Mouse (Mus musculus): ENCODE data around the gene Usp32. TPM values are rescaled to one million over a fixed set of nuclear protein-coding genes. Genes with fewer than 3 reads are reported as not detected.

The Usp32 gene
- polyA plus RNA-seq, 1 experiment from 2014 or later: 4.5 TPM

DNA sequence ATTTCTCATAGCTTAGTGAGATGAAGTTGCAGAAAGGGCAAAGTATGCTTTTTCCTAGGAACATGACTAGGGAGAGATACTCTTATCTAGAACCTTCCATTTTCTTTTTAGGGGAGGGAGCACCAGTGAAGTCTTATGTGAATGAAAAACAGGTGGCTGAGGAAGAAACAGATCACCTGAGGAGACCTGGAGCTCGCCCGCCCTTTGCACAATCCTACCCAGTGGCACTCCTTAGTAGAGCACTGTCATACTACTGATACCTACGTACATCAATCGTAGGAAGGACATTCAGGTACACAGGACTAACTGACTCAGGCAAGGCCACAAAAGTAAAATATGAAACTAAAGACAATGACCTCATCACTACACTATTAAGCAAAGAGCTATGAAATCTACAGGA lies 81.4 kb downstream of the Usp32 start:
- no peaks in the 10 kb centered on the region for H3K36me3 ChIP-seq (ENCODE audit: insufficient read depth, low read length)
- TF ChIP-seq EP300 (IDR thresholded peaks at IDR 0.05) (no peak), CTCF (IDR thresholded peaks at IDR 0.05) (no peak)
- no peaks in the 10 kb centered on the region for H3K4me1 ChIP-seq (ENCODE audit: insufficient read depth, low read depth, low read length)
- H3K4me2 ChIP-seq (replicated peaks; ENCODE audit: low read depth, low read length): no peak overlapping the region
- DNase-seq (ENCODE audit: low spot score): no peak
- H3K4me3 ChIP-seq (ENCODE audit: low read depth, low read length): no peak overlapping the region
- WGBS: 97% methylated on average over 4 of the region's 4 CpGs
- no peaks in the 10 kb centered on the region for H3K27me3 ChIP-seq (replicated peaks; ENCODE audit: insufficient read depth, low read length)
- no peaks in the 10 kb centered on the region for H3K9me3 ChIP-seq (ENCODE audit: low read length)
- H3K9ac ChIP-seq (replicated peaks; ENCODE audit: low read depth): no peak overlapping the region
- H3K27ac ChIP-seq (ENCODE audit: low read length): no peak overlapping the region
- no peak for ATAC-seq

DNA sequence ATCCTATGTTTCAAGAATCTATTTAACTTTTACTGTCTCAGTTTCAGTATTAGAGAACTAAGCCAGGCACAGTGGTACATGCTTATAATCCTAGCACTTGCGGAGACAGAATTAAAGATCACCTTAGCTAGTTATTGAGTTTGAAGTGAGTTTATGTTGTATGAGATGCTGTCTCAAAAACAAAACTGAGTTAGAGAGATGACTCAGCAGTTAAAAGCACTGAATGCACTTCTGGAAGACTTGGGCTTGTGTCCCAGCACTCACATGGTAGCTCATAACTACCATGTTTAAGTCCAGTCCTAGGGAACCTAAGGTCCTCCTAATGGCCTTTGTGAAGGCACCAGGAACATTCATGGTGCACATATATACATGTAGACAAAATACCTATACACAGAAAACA lies 82.4 kb downstream of the Usp32 start:
- no peak for ATAC-seq
- Histone ChIP-seq H3K27me3 (replicated peaks; ENCODE audit: insufficient read depth, low read length) (no peaks in the 10 kb centered on the region), H3K4me3 (ENCODE audit: low read depth, low read length) (no peak overlapping the region), H3K27ac (ENCODE audit: low read length) (no peak overlapping the region), H3K4me1 (ENCODE audit: insufficient read depth, low read depth, low read length) (no peaks in the 10 kb centered on the region), H3K36me3 (ENCODE audit: insufficient read depth, low read length) (no peaks in the 10 kb centered on the region), H3K9me3 (ENCODE audit: low read length) (no peaks in the 10 kb centered on the region), H3K4me2 (replicated peaks; ENCODE audit: low read depth, low read length) (no peak overlapping the region), H3K9ac (replicated peaks; ENCODE audit: low read depth) (no peak overlapping the region)
- WGBS: 100% methylated on average over 1 of the region's 1 CpGs
- no peak for DNase-seq (ENCODE audit: low spot score)
- no peak for TF ChIP-seq CTCF (IDR thresholded peaks at IDR 0.05)
- TF ChIP-seq EP300 (IDR thresholded peaks at IDR 0.05): no peak

DNA sequence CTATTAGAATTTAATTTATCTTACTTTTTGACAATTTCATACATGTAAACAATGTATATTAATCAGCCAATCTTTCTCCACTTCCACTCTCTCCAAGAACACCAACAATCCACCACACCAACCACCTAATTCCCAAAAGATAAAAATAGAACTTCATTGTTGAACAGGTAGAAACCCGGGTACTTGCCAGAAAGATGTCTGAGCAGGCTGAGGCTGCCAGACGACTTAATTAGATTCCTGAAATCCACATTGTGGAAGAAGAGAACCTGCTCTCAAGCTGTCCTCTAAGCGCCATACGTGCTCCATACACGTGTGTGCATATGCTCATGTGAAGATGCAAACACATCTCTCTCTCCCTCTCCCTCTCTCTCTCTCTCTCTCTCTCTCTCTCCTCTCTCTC lies 83.1 kb downstream of the Usp32 start:
- DNase-seq (ENCODE audit: low spot score) (no peak), ATAC-seq (no peak)
- no peak overlapping the region for H3K9ac ChIP-seq (replicated peaks; ENCODE audit: low read depth)

DNA sequence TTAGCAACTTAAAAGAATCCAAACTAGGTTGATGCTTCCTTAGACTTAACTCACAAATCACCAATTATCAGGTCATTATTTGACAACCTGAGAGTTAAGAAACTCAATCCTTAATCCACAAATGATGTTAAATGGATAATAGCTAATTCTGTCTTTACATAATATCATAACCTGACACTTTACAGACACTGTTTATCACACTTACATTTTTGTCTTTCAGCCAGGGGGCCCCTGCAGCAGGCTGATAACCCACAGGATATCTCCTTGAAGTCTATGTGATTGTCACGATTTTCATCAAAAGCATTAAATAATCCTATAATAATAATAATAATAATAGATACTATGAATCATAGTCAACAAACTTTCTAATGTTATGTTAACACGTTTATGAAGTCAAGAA lies 84.4 kb downstream of the Usp32 start:
- ATAC-seq (no peak), DNase-seq (ENCODE audit: low spot score) (no peak)
- no peak overlapping the region for H3K4me2 ChIP-seq (replicated peaks; ENCODE audit: low read depth, low read length)
- no peaks in the 10 kb centered on the region for H3K36me3 ChIP-seq (ENCODE audit: insufficient read depth, low read length)
- no peak overlapping the region for H3K9ac ChIP-seq (replicated peaks; ENCODE audit: low read depth)
- H3K27me3 ChIP-seq (replicated peaks; ENCODE audit: insufficient read depth, low read length): no peaks in the 10 kb centered on the region
- no peak overlapping the region for H3K27ac ChIP-seq (ENCODE audit: low read length)
- H3K9me3 ChIP-seq (ENCODE audit: low read length): no peaks in the 10 kb centered on the region
- TF ChIP-seq EP300 (IDR thresholded peaks at IDR 0.05): no peak
- no peak for TF ChIP-seq CTCF (IDR thresholded peaks at IDR 0.05)
- H3K4me3 ChIP-seq (ENCODE audit: low read depth, low read length): no peak overlapping the region
- 86% methylated on average over 2 of the region's 2 CpGs for WGBS
- H3K4me1 ChIP-seq (ENCODE audit: insufficient read depth, low read depth, low read length): no peaks in the 10 kb centered on the region

More for the DNA sequence above, 83.1 kb downstream of the Usp32 start:
- no peak overlapping the region for H3K4me3 ChIP-seq (ENCODE audit: low read depth, low read length)
- no peak for TF ChIP-seq CTCF (IDR thresholded peaks at IDR 0.05)
- no peak for TF ChIP-seq EP300 (IDR thresholded peaks at IDR 0.05)
- no peaks in the 10 kb centered on the region for H3K27me3 ChIP-seq (replicated peaks; ENCODE audit: insufficient read depth, low read length)
- no peak overlapping the region for H3K4me2 ChIP-seq (replicated peaks; ENCODE audit: low read depth, low read length)
- no peaks in the 10 kb centered on the region for H3K9me3 ChIP-seq (ENCODE audit: low read length)
- 75% methylated on average over 5 of the region's 5 CpGs for WGBS
- no peaks in the 10 kb centered on the region for H3K36me3 ChIP-seq (ENCODE audit: insufficient read depth, low read length)
- no peaks in the 10 kb centered on the region for H3K4me1 ChIP-seq (ENCODE audit: insufficient read depth, low read depth, low read length)
- H3K27ac ChIP-seq (ENCODE audit: low read length): no peak overlapping the region

DNA sequence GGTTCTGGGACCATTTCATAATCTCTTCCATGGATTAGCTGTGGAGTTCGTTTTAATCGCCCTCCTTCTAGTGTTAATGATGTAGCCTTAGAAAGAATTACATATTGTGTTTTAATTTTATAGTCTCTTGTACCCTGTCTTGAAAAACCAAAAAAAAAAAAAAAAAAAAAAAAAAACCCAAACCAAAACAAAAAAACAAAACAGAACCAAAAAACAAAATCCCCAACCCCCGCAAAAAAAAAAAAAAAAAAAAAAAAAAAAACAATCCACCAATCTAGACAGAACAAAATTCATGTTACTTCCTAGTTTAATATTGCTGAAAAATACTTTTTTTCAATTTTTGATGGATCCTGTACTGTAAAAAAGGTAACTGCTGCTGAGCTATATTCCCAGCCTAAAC lies 100.7 kb downstream of the Usp32 start:
- H3K4me3 ChIP-seq (ENCODE audit: low read depth, low read length): no peak overlapping the region
- H3K4me1 ChIP-seq (ENCODE audit: insufficient read depth, low read depth, low read length): no peaks in the 10 kb centered on the region
- ATAC-seq (no peak), DNase-seq (ENCODE audit: low spot score) (no peak)
- no peak overlapping the region for H3K9ac ChIP-seq (replicated peaks; ENCODE audit: low read depth)
- 92% methylated on average over 3 of the region's 3 CpGs for WGBS
- no peak overlapping the region for H3K27ac ChIP-seq (ENCODE audit: low read length)
- TF ChIP-seq EP300 (IDR thresholded peaks at IDR 0.05): no peak
- no peak for TF ChIP-seq CTCF (IDR thresholded peaks at IDR 0.05)
- peaks cover 10% of the 10 kb centered on the region; the same call in 1 of the 2 replicates for H3K36me3 ChIP-seq (ENCODE audit: insufficient read depth, low read length)
- H3K4me2 ChIP-seq (replicated peaks; ENCODE audit: low read depth, low read length): no peak overlapping the region
- no peaks in the 10 kb centered on the region for H3K27me3 ChIP-seq (replicated peaks; ENCODE audit: insufficient read depth, low read length)
- H3K9me3 ChIP-seq (ENCODE audit: low read length): no peaks in the 10 kb centered on the region

DNA sequence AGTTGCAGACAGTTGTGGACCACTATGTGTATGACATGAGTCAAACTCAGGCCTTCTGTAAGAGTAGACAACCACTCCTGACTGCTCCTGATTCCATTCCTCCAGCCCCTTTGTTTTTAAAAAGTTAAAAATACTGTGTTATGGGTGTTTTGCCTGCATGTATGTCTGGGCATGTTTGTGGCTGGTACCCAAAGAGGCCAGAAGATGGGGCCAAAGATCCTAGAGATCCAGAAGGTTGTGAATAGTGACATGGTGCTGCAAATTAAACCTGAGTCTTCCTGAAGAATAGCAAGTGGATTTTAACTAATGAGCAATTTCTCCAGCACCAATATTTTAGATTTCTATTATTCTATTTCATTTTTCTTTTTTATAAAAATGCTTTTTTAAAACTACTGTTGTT lies 126.8 kb downstream of the Usp32 start:
- no peak for TF ChIP-seq CTCF (IDR thresholded peaks at IDR 0.05)
- no peak for TF ChIP-seq EP300 (IDR thresholded peaks at IDR 0.05)
- ATAC-seq: no peak
- no peak for DNase-seq (ENCODE audit: low spot score)
- H3K4me1 ChIP-seq (ENCODE audit: insufficient read depth, low read depth, low read length): no peaks in the 10 kb centered on the region
- no peak overlapping the region for H3K27ac ChIP-seq (ENCODE audit: low read length)
- H3K4me2 ChIP-seq (replicated peaks; ENCODE audit: low read depth, low read length): no peak overlapping the region
- H3K36me3 ChIP-seq (ENCODE audit: insufficient read depth, low read length): 0 out of 2 replicates have a peak, but pooled peaks cover 12% of the 10 kb centered on the region
- H3K4me3 ChIP-seq (ENCODE audit: low read depth, low read length): no peak overlapping the region
- no peaks in the 10 kb centered on the region for H3K27me3 ChIP-seq (replicated peaks; ENCODE audit: insufficient read depth, low read length)
- H3K9me3 ChIP-seq (ENCODE audit: low read length): no peaks in the 10 kb centered on the region
- H3K9ac ChIP-seq (replicated peaks; ENCODE audit: low read depth): no peak overlapping the region

DNA sequence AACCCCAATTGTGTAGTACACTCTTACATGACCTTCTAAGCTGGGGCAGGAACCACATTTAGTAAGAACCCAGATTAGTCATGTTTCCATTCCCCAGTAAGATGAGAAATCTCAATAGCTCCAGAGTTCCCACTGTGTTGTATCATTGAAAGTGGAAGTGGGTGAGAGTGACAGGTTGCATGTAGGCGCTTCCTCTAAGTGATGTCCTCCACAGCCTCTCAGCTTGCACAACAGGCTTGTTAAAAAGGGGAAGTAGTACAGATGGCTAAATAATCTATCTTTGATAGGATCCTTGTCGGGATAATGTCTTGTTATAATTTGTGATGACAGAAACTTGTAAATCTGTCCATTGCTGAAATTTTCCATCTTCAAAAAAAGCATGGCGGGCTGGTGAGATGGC lies 136.4 kb downstream of the Usp32 start:
- Histone ChIP-seq H3K36me3 (ENCODE audit: insufficient read depth, low read length) (peaks cover 11% of the 10 kb centered on the region; the same call in 1 of the 2 replicates), H3K27ac (ENCODE audit: low read length) (no peak overlapping the region), H3K4me2 (replicated peaks; ENCODE audit: low read depth, low read length) (no peak overlapping the region), H3K9ac (replicated peaks; ENCODE audit: low read depth) (no peak overlapping the region), H3K4me3 (ENCODE audit: low read depth, low read length) (no peak overlapping the region), H3K4me1 (ENCODE audit: insufficient read depth, low read depth, low read length) (no peaks in the 10 kb centered on the region), H3K27me3 (replicated peaks; ENCODE audit: insufficient read depth, low read length) (no peaks in the 10 kb centered on the region), H3K9me3 (ENCODE audit: low read length) (no peaks in the 10 kb centered on the region)
- no peak; the same call in 1 of the 2 replicates for ATAC-seq
- DNase-seq (ENCODE audit: low spot score): peak; percentile 48
- TF ChIP-seq CTCF (IDR thresholded peaks at IDR 0.05): no peak
- TF ChIP-seq EP300 (IDR thresholded peaks at IDR 0.05): no peak
- 92% methylated on average over 3 of the region's 3 CpGs for WGBS
